Mouse (Mus musculus) urinary bladder, postnatal 36 days (tissue): Measurements from ENCODE around the gene Txnrd2.

ENCODE experiments used
- DNase-seq, 2 experiments: peaks; one replicate each; pipeline ENCODE4 v3.0.0; 2022; ENCODE audit warnings: low spot score in 2 of 2, mixed read lengths in 1 of 2

Gene Txnrd2

DNA sequence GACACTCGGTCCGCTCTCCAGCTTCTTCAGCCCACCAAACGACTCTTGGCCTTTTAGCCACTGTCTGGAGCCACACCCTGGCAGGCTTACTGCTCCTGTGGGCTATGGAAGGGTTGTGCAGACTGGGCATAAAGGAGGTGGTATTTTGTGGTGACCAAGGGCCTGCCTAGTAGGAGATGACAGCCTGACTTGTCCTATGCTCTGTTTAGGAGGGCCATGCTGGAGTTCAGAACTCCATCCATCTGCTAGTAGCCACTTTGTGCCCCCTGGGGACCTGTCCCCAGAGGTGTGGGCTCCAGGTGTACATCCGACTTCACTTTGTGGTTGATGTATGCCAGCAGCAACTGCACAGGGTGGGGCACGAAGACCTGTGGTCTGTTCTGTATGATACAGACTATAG, 32.6 kb upstream of the Txnrd2 start:
- DNase-seq: no peak

DNA sequence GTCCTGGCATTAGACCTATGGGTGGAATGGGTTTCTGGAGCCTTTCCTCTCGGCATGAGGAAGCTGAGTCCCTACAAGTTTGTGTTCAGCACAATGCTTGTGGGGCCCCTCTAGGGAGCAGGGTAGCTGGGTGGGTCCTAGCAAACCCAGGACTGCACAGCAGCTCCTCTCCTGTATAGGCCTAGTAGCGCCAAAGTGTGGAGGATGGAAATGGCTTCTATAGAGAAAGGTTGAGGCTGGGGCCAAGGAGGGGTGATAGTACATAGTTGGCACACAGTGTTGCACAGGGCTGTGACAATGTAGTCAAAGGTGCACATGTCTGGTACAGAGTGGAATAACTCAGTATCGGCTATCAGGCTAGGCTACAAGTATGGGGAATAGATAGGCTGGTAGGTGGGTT, 32.1 kb upstream of the Txnrd2 start:
- DNase-seq: no peak

- DNase-seq: no peak
Observed at GRCm38 (mm10) chr16:18394777-18395619, 31.2 kb upstream of the Txnrd2 start.

- no peak for DNase-seq
Observed at GRCm38 (mm10) chr16:18395620-18396036, 30.6 kb upstream of the Txnrd2 start.

DNA sequence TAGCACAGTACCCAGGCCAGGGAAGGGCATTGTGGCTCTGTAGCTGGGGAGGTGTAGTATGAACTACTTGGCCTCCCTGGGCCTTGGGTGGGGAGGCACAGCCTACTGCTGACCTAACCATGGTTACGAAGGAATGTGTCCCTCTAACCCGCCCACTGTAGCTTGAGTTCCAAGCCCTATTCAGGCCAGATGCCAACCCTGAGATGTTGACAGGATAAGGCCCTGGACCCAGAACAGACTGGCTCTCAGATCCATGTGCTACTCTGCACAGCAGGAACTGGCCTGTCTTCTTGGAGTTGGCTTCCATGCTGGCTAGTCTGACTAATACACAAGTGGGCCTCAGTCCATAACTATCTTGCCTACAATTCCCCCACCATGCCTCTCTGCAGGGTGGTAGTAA, 30.0 kb upstream of the Txnrd2 start:
- peak; percentile 54 to 68 for DNase-seq

- DNase-seq: no peak
Observed at GRCm38 (mm10) chr16:18396791-18397621, 29.2 kb upstream of the Txnrd2 start.

GRCm38 (mm10) chr16:18400028-18400427, 26.2 kb upstream of the Txnrd2 start:
- no peak for DNase-seq

DNA sequence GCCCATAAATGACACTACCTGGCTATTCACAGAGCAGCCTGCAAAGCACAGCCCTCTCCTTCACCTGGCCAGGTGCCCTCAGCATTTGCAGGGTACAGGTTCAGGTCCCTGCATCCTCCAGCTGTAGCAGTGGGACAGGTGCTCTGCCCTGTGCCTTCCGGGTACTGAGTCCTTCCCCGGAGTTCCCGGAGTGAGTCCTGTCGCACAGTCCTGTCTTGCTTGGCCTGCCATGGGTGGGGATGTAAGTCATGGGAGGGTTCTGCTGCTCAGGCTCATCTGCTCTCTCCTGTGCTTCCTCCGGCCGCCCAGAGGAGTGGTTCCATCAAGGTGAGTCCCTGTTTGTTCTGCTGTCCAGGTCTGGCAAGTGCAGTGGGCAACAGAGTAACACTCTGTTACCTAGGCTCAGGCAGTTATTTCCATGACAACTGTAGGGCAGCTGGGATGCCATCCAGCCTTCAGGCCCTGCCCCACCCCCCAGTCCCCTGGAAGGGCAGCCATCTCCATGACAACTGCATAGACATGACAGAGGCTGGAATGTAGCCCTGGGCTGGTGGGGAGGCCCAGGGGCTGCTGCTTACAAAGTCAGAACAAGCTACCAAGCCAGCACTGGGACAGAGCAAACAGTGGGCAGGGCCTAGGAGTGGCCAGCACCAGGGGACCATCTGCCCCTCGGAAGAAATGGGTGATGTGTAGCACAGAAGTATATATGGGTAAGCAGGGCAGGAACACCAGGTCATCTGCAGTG, 25.5 kb upstream of the Txnrd2 start:
- no peak for DNase-seq

DNA sequence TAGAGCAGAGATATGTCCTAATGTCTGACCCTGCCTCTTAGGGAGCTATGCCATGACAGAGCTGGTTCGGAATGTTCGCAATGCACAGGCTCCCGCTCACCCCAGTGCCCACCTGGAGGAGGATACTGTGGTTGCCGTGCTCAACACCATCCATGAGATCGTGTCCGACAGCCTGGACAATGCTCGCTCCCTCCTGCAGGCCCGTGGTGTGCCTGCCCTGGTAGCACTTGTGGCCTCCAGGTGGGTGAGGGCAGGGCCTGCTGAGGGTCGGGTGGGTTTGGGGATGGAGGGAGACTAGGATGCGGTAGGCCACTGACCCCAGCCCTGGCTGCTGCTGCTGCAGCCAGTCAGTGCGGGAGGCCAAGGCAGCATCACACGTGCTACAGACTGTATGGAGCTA, 22.9 kb upstream of the Txnrd2 start:
- no peak for DNase-seq

DNA sequence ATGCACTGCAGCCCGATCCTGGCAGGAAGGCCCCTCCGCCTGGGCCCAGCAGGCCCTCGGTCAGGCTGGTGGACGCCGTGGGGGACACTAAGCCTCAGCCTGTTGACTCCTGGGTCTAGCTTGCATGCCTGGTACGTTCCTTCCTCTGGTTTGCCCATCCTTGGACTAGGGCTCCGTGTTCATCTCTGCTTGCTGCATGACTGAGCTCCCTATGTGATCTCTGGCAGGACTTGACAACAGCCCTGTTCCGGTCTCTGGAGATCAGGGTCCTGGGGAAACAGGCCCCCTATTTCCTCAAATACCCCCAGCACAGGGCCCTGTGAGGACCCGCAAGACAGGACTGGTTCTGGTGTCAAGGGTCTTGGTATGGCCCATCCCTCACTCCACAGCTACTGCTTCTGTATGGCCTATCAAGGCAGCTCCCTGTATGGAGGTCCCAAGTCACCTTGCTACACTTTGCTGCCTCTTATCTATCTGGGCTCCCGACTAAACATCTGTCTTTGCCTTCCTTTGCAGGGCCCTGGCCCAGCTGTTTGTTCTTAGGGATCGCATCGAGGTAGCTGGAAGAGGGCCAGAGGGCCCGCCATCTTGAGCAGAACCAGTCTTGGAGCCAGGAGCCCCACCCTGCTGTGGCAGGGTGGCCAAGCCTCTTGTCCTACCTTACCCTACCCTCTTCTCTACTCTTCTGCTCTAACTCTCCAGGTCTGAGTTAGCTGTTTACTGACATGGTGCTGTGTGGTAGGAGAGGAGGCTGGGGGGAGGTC, 20.9 kb upstream of the Txnrd2 start:
- DNase-seq: no peak

DNA sequence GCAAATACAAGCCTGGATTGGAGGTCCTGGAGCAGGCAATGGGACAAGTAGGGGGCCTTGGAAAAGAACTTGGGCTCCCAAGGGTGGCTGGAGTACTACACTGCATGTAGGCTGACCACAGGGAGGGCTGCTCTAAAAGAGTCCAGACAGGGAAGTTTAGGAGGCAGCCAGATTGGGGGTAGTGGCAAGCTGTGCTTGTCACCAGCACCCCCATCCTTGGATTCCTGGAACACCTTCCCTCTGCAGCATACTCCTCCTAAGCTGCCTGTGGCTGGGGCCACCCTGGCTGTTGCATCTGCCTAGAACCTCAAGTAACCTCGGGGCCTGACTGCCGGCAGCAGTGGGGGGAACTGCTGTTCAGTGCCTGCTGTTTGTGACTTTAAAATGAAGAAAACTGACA, 20.3 kb upstream of the Txnrd2 start:
- DNase-seq: no peak

- peak in 1 of 2 experiments; percentile 57 for DNase-seq
Observed at GRCm38 (mm10) chr16:18406293-18406692, 19.9 kb upstream of the Txnrd2 start.

DNA sequence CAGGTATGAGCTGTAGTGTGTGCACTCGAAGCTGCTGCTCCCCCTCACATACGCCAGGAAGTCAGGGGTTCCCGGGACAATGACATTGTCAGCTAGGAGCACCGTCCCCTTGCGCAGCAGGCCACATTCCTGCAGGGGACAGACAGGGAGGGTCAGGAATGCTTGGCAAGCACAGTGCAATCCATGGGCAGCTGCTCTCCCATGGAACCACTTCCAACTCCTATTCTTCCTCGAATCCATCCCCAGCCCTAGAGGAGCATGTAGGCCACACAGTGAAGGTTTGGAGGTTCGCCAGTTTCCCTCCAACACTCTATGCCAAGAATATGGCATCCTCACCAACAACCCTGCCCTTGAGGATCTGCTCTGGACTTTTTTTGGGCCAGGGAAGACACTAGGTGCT, 18.3 kb upstream of the Txnrd2 start:
- DNase-seq: no peak

DNA sequence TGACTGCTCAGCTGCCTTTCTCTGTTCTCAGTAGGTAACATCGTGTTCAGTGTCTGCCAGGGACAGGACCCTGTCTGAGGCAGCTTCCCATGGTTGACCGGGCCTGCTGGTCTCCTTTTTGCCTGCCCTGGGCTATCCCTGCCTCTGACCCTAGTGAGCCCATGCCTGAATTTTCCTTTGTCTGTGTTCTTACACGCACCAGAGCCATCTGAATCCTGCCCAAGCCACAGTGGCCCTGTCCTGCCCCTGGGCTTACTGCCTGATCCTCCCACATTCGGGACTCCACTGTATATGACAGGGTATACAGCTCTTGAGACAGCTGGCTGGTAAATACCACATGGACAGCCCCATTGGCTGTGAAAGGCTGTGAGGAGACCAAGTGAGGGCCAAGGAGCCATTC, 16.4 kb upstream of the Txnrd2 start:
- no peak for DNase-seq

DNA sequence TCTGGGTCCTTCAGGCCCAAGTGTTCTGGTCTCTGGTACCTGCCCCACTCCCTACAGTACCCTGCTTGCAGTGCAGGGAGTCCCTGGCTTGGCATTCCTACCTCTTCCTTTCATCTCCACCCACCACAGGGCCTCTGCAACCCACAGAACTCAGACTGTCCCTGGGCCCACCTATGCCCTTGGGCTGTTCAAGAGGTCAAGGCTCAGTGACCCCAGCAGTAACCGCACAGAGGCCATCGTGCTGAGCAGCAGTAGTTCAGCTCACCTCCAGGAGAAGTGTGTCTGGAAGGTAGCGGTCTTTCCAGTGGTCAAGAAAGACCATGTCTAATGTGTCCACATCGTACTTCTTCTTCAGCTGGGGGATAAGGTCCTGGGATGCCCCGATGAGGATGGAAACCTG, 15.8 kb upstream of the Txnrd2 start:
- no peak for DNase-seq

DNA sequence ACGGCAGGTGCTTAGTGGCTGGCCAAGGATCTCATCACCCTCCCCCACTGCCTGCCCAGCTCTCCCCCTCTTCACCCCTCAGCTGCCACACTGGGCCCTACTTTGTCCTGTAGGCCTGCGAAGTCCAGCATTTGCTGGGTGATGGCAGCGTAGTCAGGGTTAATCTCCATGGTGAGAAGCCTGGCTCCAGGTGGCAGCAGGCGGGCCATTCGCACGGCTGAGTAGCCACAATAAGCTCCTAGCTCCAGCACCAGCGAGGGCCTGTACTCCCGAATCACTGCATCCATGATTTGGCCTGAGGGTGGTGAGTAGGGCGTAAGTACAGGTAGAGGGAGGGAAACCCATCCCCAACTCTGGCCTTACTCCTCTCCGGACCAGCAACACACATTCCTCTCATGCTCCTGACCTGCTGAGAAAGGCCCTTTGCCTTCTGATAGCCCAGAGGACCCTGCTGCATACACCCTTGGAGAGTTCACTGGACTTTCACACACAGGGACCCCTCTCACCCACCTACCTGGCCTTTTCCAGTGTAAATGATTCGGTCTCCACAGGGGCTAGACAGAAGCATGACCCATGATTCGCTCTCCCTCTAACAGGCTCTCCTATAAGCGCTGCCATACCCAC, 15.0 kb upstream of the Txnrd2 start:
- no peak for DNase-seq

DNA sequence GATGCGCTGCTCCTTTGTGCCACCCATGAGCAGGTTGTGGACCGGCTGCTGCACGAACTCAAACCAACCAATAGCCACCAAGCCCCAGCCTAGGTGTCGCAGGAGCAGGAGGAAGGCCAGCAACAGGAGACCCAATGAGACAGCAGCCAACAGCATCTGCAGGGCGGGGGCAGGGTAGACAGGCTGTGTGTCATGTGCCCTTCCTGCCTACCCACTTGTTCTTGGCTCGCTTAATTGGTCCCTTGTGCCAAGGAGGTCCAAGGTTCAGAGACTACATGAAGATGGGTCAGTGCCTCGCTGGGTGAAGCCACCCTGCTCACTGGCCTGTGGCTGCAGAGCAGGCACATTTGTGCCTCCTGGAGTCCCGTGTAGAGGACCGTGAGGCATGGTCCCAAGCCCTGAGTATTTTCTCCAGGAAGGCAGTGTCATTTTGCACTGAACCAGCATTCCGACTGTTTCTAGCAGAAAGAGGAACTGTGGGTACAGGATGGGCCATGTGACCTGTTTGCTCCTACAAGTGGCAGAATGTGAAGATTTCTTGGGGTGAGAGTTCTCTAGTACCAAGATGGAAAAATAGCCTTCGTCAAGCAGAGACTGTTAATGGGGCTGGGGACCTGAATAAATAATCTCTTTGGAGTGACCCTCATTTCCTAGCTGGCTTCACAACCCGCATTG, 14.2 kb upstream of the Txnrd2 start:
- peak in 1 of 2 experiments; percentile 57 for DNase-seq

DNA sequence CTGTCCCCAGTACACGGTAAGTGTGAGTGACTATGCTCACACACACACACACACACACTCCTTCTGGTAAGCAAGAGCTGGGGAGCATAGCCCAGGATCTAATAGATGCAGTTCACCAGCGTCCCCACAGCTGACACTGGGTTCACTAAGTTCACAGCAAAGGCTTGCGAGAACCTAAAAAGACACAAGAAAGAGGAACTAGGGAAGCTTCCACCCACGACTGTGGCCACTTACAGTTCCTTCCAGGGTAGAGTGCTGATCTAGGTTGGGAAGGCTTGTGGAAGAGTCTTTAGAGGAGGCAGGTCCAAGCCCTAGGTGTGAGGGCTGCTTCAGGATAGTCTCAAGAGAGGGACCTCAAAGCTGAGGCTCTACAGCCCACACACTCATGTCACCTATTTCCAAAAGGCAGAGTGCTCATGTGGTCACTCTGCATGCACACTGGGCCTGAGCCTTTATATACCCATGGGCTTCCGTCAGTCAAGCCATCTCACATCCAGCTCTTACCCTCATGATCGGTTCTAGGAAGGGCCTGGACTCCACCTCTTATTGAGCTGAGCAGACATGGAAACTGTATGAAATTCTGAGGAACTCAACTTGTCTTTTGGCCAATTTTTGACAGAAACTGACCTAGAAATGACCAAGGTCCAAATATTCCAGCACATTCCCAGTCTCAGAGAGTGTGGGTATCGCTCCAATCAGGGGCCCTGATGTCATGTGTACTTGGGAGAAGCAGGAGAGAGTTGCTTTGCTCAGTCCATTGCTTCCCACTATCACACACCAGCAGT, 13.0 kb upstream of the Txnrd2 start:
- no peak for DNase-seq

DNA sequence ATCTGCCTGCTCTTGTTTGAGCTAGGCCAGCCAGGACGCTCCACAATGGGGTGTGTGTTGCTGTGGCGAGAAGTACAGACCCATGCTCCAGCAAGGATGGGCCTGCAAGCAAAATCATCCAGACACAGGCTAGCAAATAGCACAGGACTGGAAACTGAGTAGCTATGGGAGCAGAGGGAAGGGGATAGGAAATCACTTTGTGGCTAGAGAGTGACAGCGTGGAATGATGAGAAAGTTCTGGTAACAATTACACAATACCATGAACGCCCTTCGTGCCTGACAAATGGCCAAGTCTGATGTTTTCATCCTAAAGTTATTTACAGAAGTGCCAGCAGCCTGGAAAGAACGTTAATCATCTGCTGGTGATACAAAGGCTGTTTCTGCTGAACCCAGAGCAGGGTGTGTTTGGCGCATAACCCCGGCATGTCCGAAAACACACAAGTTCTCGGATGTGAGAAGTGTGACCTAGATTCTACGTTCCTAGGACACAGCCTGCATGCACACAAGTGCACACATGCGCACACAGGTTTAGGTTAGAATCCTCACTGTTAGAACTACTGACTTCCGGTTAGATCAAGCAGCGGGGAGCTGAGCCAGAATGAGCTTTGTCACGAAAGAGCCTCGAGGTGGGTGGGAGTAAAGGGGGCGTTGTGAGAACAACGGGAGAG, 10.0 kb upstream of the Txnrd2 start:
- peak; percentile 62 to 68 for DNase-seq
